ENCODE assay signal across 17 mouse cellular contexts in genomic region chr4:129236236-129236813, GRCm38 (mm10). TPM values are rescaled to one million over a fixed set of nuclear protein-coding genes. Genes with fewer than 3 reads are reported as not detected.
A peak's percentile ranks its signal among the peaks of the same experiment; 100 is the strongest.
DNase-seq lines count a peak whose midpoint lies in the region; ATAC-seq and TF ChIP-seq lines count a peak whose summit lies in the region.
"Had no signal": no experiment of that assay in that cellular context is flagged by ENCODE, and none has a peak within 500 bp of the region (broad histone marks: within the 10 kb centered on the region; RNA-seq: fewer than 3 reads in every experiment).

No protein-coding gene starts in this region.

- TF ChIP-seq EP300 in lung, postnatal 0 days (IDR thresholded peaks at IDR 0.05): no peak

- peaks cover 32% of the 10 kb centered on the region for H3K27me3 ChIP-seq in forebrain, embryonic 10.5 days (ENCODE audit: poor library complexity, severe bottlenecking)
- H3K27me3 ChIP-seq in forebrain, embryonic 13.5 days: no peaks in the 10 kb centered on the region
- no peaks in the 10 kb centered on the region; the same call in 1 of the 2 replicates for H3K27me3 ChIP-seq in lung, postnatal 0 days (replicated peaks; ENCODE audit: insufficient read depth, low read length)
- no peaks in the 10 kb centered on the region for H3K27me3 ChIP-seq in stomach, embryonic 15.5 days (replicated peaks)

- no peak for DNase-seq in forebrain, embryonic 10.5 days (ENCODE audit: extremely low spot score, low spot score)
- DNase-seq in lung, postnatal 0 days (ENCODE audit: low spot score): peak; percentile 49
- DNase-seq in lung, postnatal 10 days: no peak
- DNase-seq in fat pad, adult 2 months (ENCODE audit: extremely low read depth, low read depth, low spot score): peak; percentile 83
- no peak for DNase-seq in layer of hippocampus, adult 2 months (ENCODE audit: low spot score in 2 of 2)
- DNase-seq in gastrocnemius, postnatal 25 days: no peak
- DNase-seq: cerebellum, adult 8-10 months; heart, adult 11 months; kidney, postnatal 10 days; left cerebral cortex, postnatal 4 days; right cerebral cortex, postnatal 14 days; thymus, postnatal 36 days had no signal

- H3K9me3 ChIP-seq in forebrain, embryonic 10.5 days: no peaks in the 10 kb centered on the region
- no peaks in the 10 kb centered on the region for H3K9me3 ChIP-seq in forebrain, embryonic 13.5 days (replicated peaks)
- no peaks in the 10 kb centered on the region for H3K9me3 ChIP-seq in lung, postnatal 0 days (ENCODE audit: low read length)
- no peaks in the 10 kb centered on the region for H3K9me3 ChIP-seq in stomach, embryonic 15.5 days
- H3K9me3 ChIP-seq: hindbrain, embryonic 12.5 days had no signal

- H3K27ac ChIP-seq in forebrain, embryonic 10.5 days: 0 out of 2 replicates have a peak overlapping the region, but pooled peaks have one; percentile 12
- H3K27ac ChIP-seq in forebrain, embryonic 13.5 days: no peak overlapping the region
- H3K27ac ChIP-seq in lung, postnatal 0 days (ENCODE audit: low read length): no peak overlapping the region
- H3K27ac ChIP-seq in stomach, embryonic 15.5 days: peak overlapping the region; percentile 66; the same call in 1 of the 2 replicates
- no peak overlapping the region for H3K27ac ChIP-seq in layer of hippocampus, adult 2 months
- H3K27ac ChIP-seq: hindbrain, embryonic 12.5 days had no signal

- WGBS in forebrain, embryonic 10.5 days: 86% methylated on average over 8 of the region's 8 CpGs
- WGBS in forebrain, embryonic 13.5 days: 89% methylated on average over 8 of the region's 8 CpGs
- WGBS in lung, postnatal 0 days: 67% methylated on average over 8 of the region's 8 CpGs
- WGBS in stomach, embryonic 15.5 days: 73% methylated on average over 8 of the region's 8 CpGs

- H3K4me2 ChIP-seq in forebrain, embryonic 13.5 days: no peak overlapping the region
- H3K4me2 ChIP-seq in lung, postnatal 0 days (replicated peaks; ENCODE audit: low read depth, low read length): no peak overlapping the region
- H3K4me2 ChIP-seq in stomach, embryonic 15.5 days: no peak overlapping the region
- H3K4me2 ChIP-seq: midbrain, embryonic 11.5 days had no signal

- peaks cover 69% of the 10 kb centered on the region for H3K4me1 ChIP-seq in forebrain, embryonic 10.5 days
- peaks cover 29% of the 10 kb centered on the region for H3K4me1 ChIP-seq in forebrain, embryonic 13.5 days
- H3K4me1 ChIP-seq in lung, postnatal 0 days (ENCODE audit: insufficient read depth, low read depth, low read length): peaks cover 19% of the 10 kb centered on the region; the same call in 1 of the 2 replicates
- H3K4me1 ChIP-seq in stomach, embryonic 15.5 days: peaks cover 51% of the 10 kb centered on the region

- no peak overlapping the region for H3K9ac ChIP-seq in forebrain, embryonic 13.5 days
- H3K9ac ChIP-seq in lung, postnatal 0 days (replicated peaks; ENCODE audit: low read depth): no peak overlapping the region
- H3K9ac ChIP-seq in stomach, embryonic 15.5 days: no peak overlapping the region
- H3K9ac ChIP-seq: hindbrain, embryonic 12.5 days had no signal

- no peak for ATAC-seq in forebrain, embryonic 13.5 days
- no peak for ATAC-seq in lung, postnatal 0 days
- ATAC-seq in stomach, embryonic 15.5 days (ENCODE audit: insufficient read depth, low FRiP score, low read depth): no peak

- H3K36me3 ChIP-seq in forebrain, embryonic 10.5 days (replicated peaks): peaks cover 7% of the 10 kb centered on the region
- no peaks in the 10 kb centered on the region for H3K36me3 ChIP-seq in forebrain, embryonic 13.5 days (ENCODE audit: poor library complexity, severe bottlenecking)
- no peaks in the 10 kb centered on the region for H3K36me3 ChIP-seq in lung, postnatal 0 days (ENCODE audit: insufficient read depth, low read length)
- H3K36me3 ChIP-seq in stomach, embryonic 15.5 days: no peaks in the 10 kb centered on the region
- H3K36me3 ChIP-seq: hindbrain, embryonic 12.5 days had no signal

- TF ChIP-seq CTCF in lung, postnatal 0 days (IDR thresholded peaks at IDR 0.05): no peak
- no peak for TF ChIP-seq CTCF in layer of hippocampus, adult 2 months (conservative IDR thresholded peaks at IDR 0.05)

- peak overlapping the region; percentile 10; the same call in 1 of the 2 replicates for H3K4me3 ChIP-seq in forebrain, embryonic 10.5 days
- H3K4me3 ChIP-seq in forebrain, embryonic 13.5 days: no peak overlapping the region
- H3K4me3 ChIP-seq in lung, postnatal 0 days (ENCODE audit: low read depth, low read length): no peak overlapping the region
- no peak overlapping the region for H3K4me3 ChIP-seq in stomach, embryonic 15.5 days (replicated peaks)
- H3K4me3 ChIP-seq in layer of hippocampus, adult 2 months: no peak overlapping the region
- H3K4me3 ChIP-seq: hindbrain, embryonic 12.5 days; myocyte had no signal

RNA-seq across cellular contexts. Expression of gene C77080, which starts 24.9 kb away (rescaled TPM):
- polyA plus RNA-seq in forebrain, embryonic 10.5 days (2016; fragmentation: Nextera tagmentation; extraction: Ambion mirVana): 3.3 and 3.9 TPM in 2 replicates
- 3.7 and 3.8 TPM in 2 replicates for polyA plus RNA-seq in forebrain, embryonic 13.5 days (2015; fragmentation: Nextera tagmentation; extraction: Ambion mirVana)
- 6.7 and 7.9 TPM in 2 replicates for polyA plus RNA-seq in lung, postnatal 0 days (2015; fragmentation: Nextera tagmentation; extraction: Ambion mirVana)
- polyA plus RNA-seq in stomach, embryonic 15.5 days (2015; fragmentation: Nextera tagmentation; extraction: Ambion mirVana): 11.8 and 12.6 TPM in 2 replicates
- total RNA-seq in layer of hippocampus, adult 2 months (2021): 1 to 10 TPM; 6.7 to 7.4 TPM
- total RNA-seq in gastrocnemius, postnatal 25 days (2021): 1 to 10 TPM; 1.3 to 2.0 TPM

RNA-seq across cellular contexts. Expression of gene Yars, which starts 46.8 kb away (rescaled TPM):
- 109 and 120 TPM in 2 replicates for polyA plus RNA-seq in forebrain, embryonic 10.5 days (2016; fragmentation: Nextera tagmentation; extraction: Ambion mirVana)
- polyA plus RNA-seq in forebrain, embryonic 13.5 days (2015; fragmentation: Nextera tagmentation; extraction: Ambion mirVana): 100 and 106 TPM in 2 replicates
- 26.4 and 27.1 TPM in 2 replicates for polyA plus RNA-seq in lung, postnatal 0 days (2015; fragmentation: Nextera tagmentation; extraction: Ambion mirVana)
- polyA plus RNA-seq in stomach, embryonic 15.5 days (2015; fragmentation: Nextera tagmentation; extraction: Ambion mirVana): 72.3 and 80.0 TPM in 2 replicates
- 10 to 100 TPM; 93.4 to 95.1 TPM for total RNA-seq in layer of hippocampus, adult 2 months (2021)
- 10 to 100 TPM; 31.7 to 34.2 TPM for total RNA-seq in gastrocnemius, postnatal 25 days (2021)

RNA-seq across cellular contexts. Expression of gene S100pbp, which starts 46.8 kb away (rescaled TPM):
- 29.4 and 29.7 TPM in 2 replicates for polyA plus RNA-seq in forebrain, embryonic 10.5 days (2016; fragmentation: Nextera tagmentation; extraction: Ambion mirVana)
- polyA plus RNA-seq in forebrain, embryonic 13.5 days (2015; fragmentation: Nextera tagmentation; extraction: Ambion mirVana): 15.6 and 19.1 TPM in 2 replicates
- 7.3 and 7.5 TPM in 2 replicates for polyA plus RNA-seq in lung, postnatal 0 days (2015; fragmentation: Nextera tagmentation; extraction: Ambion mirVana)
- polyA plus RNA-seq in stomach, embryonic 15.5 days (2015; fragmentation: Nextera tagmentation; extraction: Ambion mirVana): 13.1 and 14.1 TPM in 2 replicates
- 10 to 100 TPM; 33.6 to 36.0 TPM for total RNA-seq in layer of hippocampus, adult 2 months (2021)
- total RNA-seq in gastrocnemius, postnatal 25 days (2021): 1 to 10 TPM; 3.5 to 4.0 TPM

RNA-seq across cellular contexts. Expression of gene Sync, which starts 51.1 kb away (rescaled TPM):
- 0.41 and 0.50 TPM in 2 replicates for polyA plus RNA-seq in forebrain, embryonic 10.5 days (2016; fragmentation: Nextera tagmentation; extraction: Ambion mirVana)
- 0.18 and 0.19 TPM in 2 replicates for polyA plus RNA-seq in forebrain, embryonic 13.5 days (2015; fragmentation: Nextera tagmentation; extraction: Ambion mirVana)
- 0.80 and 0.98 TPM in 2 replicates for polyA plus RNA-seq in lung, postnatal 0 days (2015; fragmentation: Nextera tagmentation; extraction: Ambion mirVana)
- polyA plus RNA-seq in stomach, embryonic 15.5 days (2015; fragmentation: Nextera tagmentation; extraction: Ambion mirVana): 2.0 and 2.1 TPM in 2 replicates
- 1 to 10 TPM in 1 of 2 experiments, under 1 TPM in 1; 0.98 to 1.1 TPM for total RNA-seq in layer of hippocampus, adult 2 months (2021)
- 10 to 100 TPM; 40.2 to 44.7 TPM for total RNA-seq in gastrocnemius, postnatal 25 days (2021)

Comparison
In these comparisons a context has a peak if more than half of its experiments do, and no peak if none do; other contexts are left out.
1. DNase-seq: peak in lung, postnatal 0 days (single experiment) and fat pad, adult 2 months (single experiment); none in forebrain, embryonic 10.5 days (single experiment), lung, postnatal 10 days (single experiment), layer of hippocampus, adult 2 months (0 of 2) and gastrocnemius, postnatal 25 days (single experiment).
2. H3K27ac ChIP-seq: peak in forebrain, embryonic 10.5 days (single experiment) and stomach, embryonic 15.5 days (single experiment); none in forebrain, embryonic 13.5 days (single experiment), lung, postnatal 0 days (single experiment) and layer of hippocampus, adult 2 months (single experiment).